Mouse (Mus musculus) embryonic facial prominence, embryonic 10.5 days (tissue): ENCODE results near the gene Slc25a48. TPM values are rescaled to one million over a fixed set of nuclear protein-coding genes. Genes with fewer than 3 reads are reported as not detected.

Experiments used
- DNase-seq: peaks from one replicate; pipeline ENCODE4 v3.0.0-alpha.2; 2017; ENCODE audit warnings: low spot score
- H3K27ac ChIP-seq: fragments of 300-500 bp; sonication (generic); replicated peaks from 2 replicates; pipeline ENCODE4 v1.5.1; 2016; ENCODE audit warnings: mild to moderate bottlenecking
- H3K27me3 ChIP-seq: fragments of 300-500 bp; sonication (generic); replicated peaks from 2 replicates; pipeline ENCODE4 v1.6.1; 2016; ENCODE audit warnings: low read depth, mild to moderate bottlenecking; ENCODE audit not compliant: poor library complexity, severe bottlenecking
- H3K36me3 ChIP-seq: fragments of 300-500 bp; sonication (generic); replicated peaks from 2 replicates; pipeline ENCODE4 v1.6.1; 2016; ENCODE audit warnings: mild to moderate bottlenecking, moderate library complexity
- H3K4me1 ChIP-seq: fragments of 300-500 bp; sonication (generic); 2 replicates; pipeline ENCODE4 v1.6.1; 2016
- H3K4me3 ChIP-seq: fragments of 300-500 bp; sonication (generic); 2 replicates; pipeline ENCODE4 v1.5.1; 2016; ENCODE audit warnings: mild to moderate bottlenecking, moderate library complexity
- H3K9me3 ChIP-seq: fragments of 300-500 bp; sonication (generic); 2 replicates; pipeline ENCODE4 v1.6.1; 2016; ENCODE audit warnings: mild to moderate bottlenecking
- WGBS: fragments of 180-500 bp; shearing (Covaris S2); methylation state at CpG from one replicate; pipeline ENCODE4 v1.1.7; 2016; 5-methylcytosine and 5-hydroxymethylcytosine counted together
- polyA plus RNA-seq: library from polyadenylated mRNA; unstranded; fragments of >200 nt; fragmentation: Nextera tagmentation; extraction: Ambion mirVana; gene quantifications from 2 replicates; pipeline ENCODE4 v1.2.1, GENCODE M21; 2016

Gene Slc25a48
- polyA plus RNA-seq = not detected in 2 replicates

GRCm38 (mm10) chr13:56438211-56439075 lies at the start of gene Slc25a48:
Gene Slc25a48, plus strand, starts transcription at chr13:56438355.
- H3K27me3 ChIP-seq = peaks cover 76% of the 10 kb centered on the region
- peak within 1 kb of the TSS; percentile 55 for H3K4me3 ChIP-seq
- no peaks in the 10 kb centered on the region for H3K9me3 ChIP-seq
- DNase-seq = peak; percentile 65
- no peaks in the 10 kb centered on the region for H3K36me3 ChIP-seq
- 3% methylated on average over 51 of the region's 51 CpGs for WGBS
- no peak within 1 kb of the TSS for H3K27ac ChIP-seq
- H3K4me1 ChIP-seq = peaks cover 32% of the 10 kb centered on the region

- DNase-seq = no peak
- H3K27ac ChIP-seq = no peak overlapping the region
- no peak overlapping the region for H3K4me3 ChIP-seq
- H3K4me1 ChIP-seq = peaks cover 18% of the 10 kb centered on the region
- H3K9me3 ChIP-seq = no peaks in the 10 kb centered on the region
- no peaks in the 10 kb centered on the region for H3K36me3 ChIP-seq
- H3K27me3 ChIP-seq = no peaks in the 10 kb centered on the region
- WGBS = 46% methylated on average over 5 of the region's 5 CpGs
Observed at GRCm38 (mm10) chr13:56397572-56397971, 40.6 kb upstream of the Slc25a48 start.

GRCm38 (mm10) chr13:56401186-56401585 lies 37.0 kb upstream of the Slc25a48 start:
- Histone ChIP-seq H3K4me3 (no peak overlapping the region), H3K36me3 (no peaks in the 10 kb centered on the region), H3K9me3 (no peaks in the 10 kb centered on the region), H3K4me1 (peaks cover 29% of the 10 kb centered on the region), H3K27me3 (0 out of 2 replicates have a peak, but pooled peaks cover 4% of the 10 kb centered on the region), H3K27ac (no peak overlapping the region)
- DNase-seq = no peak
- WGBS = 56% methylated on average over 4 of the region's 4 CpGs

- Histone ChIP-seq H3K4me3 (no peak overlapping the region), H3K9me3 (no peaks in the 10 kb centered on the region), H3K4me1 (peaks cover 19% of the 10 kb centered on the region), H3K27ac (no peak overlapping the region), H3K27me3 (0 out of 2 replicates have a peak, but pooled peaks cover 4% of the 10 kb centered on the region), H3K36me3 (no peaks in the 10 kb centered on the region)
- 71% methylated on average over 8 of the region's 8 CpGs for WGBS
- DNase-seq = peak; percentile 25
Observed at GRCm38 (mm10) chr13:56403381-56404086, 34.6 kb upstream of the Slc25a48 start.

GRCm38 (mm10) chr13:56404511-56405140 lies 33.5 kb upstream of the Slc25a48 start:
- no peak overlapping the region for H3K4me3 ChIP-seq
- WGBS = 76% methylated on average over 6 of the region's 6 CpGs
- no peak overlapping the region for H3K27ac ChIP-seq
- H3K9me3 ChIP-seq = no peaks in the 10 kb centered on the region
- no peaks in the 10 kb centered on the region for H3K36me3 ChIP-seq
- 0 out of 2 replicates have a peak, but pooled peaks cover 4% of the 10 kb centered on the region for H3K27me3 ChIP-seq
- peaks cover 22% of the 10 kb centered on the region for H3K4me1 ChIP-seq
- DNase-seq = no peak

GRCm38 (mm10) chr13:56412286-56412873 lies 25.8 kb upstream of the Slc25a48 start:
- 90% methylated on average over 9 of the region's 9 CpGs for WGBS
- H3K4me1 ChIP-seq = 0 out of 2 replicates have a peak, but pooled peaks cover 3% of the 10 kb centered on the region
- H3K9me3 ChIP-seq = peaks cover 7% of the 10 kb centered on the region; the same call in 1 of the 2 replicates

GRCm38 (mm10) chr13:56418685-56419483 lies 19.3 kb upstream of the Slc25a48 start:
- H3K36me3 ChIP-seq = no peaks in the 10 kb centered on the region
- no peak overlapping the region for H3K4me3 ChIP-seq
- H3K27me3 ChIP-seq = peaks cover 19% of the 10 kb centered on the region
- H3K4me1 ChIP-seq = peaks cover 27% of the 10 kb centered on the region
- peak overlapping the region; percentile 57; the same call in 1 of the 2 replicates for H3K27ac ChIP-seq
- DNase-seq = peak; percentile 32
- WGBS = 27% methylated on average over 13 of the region's 13 CpGs
- peaks cover 4% of the 10 kb centered on the region; the same call in 1 of the 2 replicates for H3K9me3 ChIP-seq

More at GRCm38 (mm10) chr13:56412286-56412873, 25.8 kb upstream of the Slc25a48 start:
- Histone ChIP-seq H3K27me3 (no peaks in the 10 kb centered on the region), H3K4me3 (no peak overlapping the region), H3K36me3 (no peaks in the 10 kb centered on the region), H3K27ac (no peak overlapping the region)
- DNase-seq = no peak

GRCm38 (mm10) chr13:56419538-56419937 lies 18.6 kb upstream of the Slc25a48 start:
- H3K4me1 ChIP-seq = peaks cover 27% of the 10 kb centered on the region
- DNase-seq = no peak
- 81% methylated on average over 6 of the region's 6 CpGs for WGBS
- H3K4me3 ChIP-seq = no peak overlapping the region
- no peaks in the 10 kb centered on the region for H3K9me3 ChIP-seq
- H3K27ac ChIP-seq = 0 out of 2 replicates have a peak overlapping the region, but pooled peaks have one; percentile 14
- H3K27me3 ChIP-seq = peaks cover 19% of the 10 kb centered on the region
- H3K36me3 ChIP-seq = no peaks in the 10 kb centered on the region

- Histone ChIP-seq H3K9me3 (no peaks in the 10 kb centered on the region), H3K36me3 (no peaks in the 10 kb centered on the region), H3K4me3 (0 out of 2 replicates have a peak overlapping the region, but pooled peaks have one; percentile 15), H3K4me1 (peaks cover 27% of the 10 kb centered on the region), H3K27ac (peak overlapping the region; percentile 62), H3K27me3 (peaks cover 31% of the 10 kb centered on the region)
- DNase-seq = peak; percentile 79
- 26% methylated on average over 16 of the region's 16 CpGs for WGBS
Observed at GRCm38 (mm10) chr13:56422072-56422723, 16.0 kb upstream of the Slc25a48 start.

- Histone ChIP-seq H3K27me3 (peaks cover 61% of the 10 kb centered on the region), H3K36me3 (no peaks in the 10 kb centered on the region), H3K27ac (no peak overlapping the region), H3K9me3 (no peaks in the 10 kb centered on the region), H3K4me3 (no peak overlapping the region), H3K4me1 (peaks cover 21% of the 10 kb centered on the region)
- 83% methylated on average over 7 of the region's 7 CpGs for WGBS
- DNase-seq = no peak
Observed at GRCm38 (mm10) chr13:56425931-56426330, 12.2 kb upstream of the Slc25a48 start.

GRCm38 (mm10) chr13:56426365-56426764 lies 11.8 kb upstream of the Slc25a48 start, which contains the start of gene Gm3045:
Gene Gm3045, plus strand, starts transcription at chr13:56426594.
- Histone ChIP-seq H3K27me3 (peaks cover 62% of the 10 kb centered on the region), H3K4me3 (no peak within 1 kb of the TSS)
- WGBS = 77% methylated on average over 4 of the region's 4 CpGs

More at GRCm38 (mm10) chr13:56426365-56426764, 11.8 kb upstream of the Slc25a48 start, which contains the start of gene Gm3045:
- no peak for DNase-seq
- H3K9me3 ChIP-seq = no peaks in the 10 kb centered on the region
- H3K4me1 ChIP-seq = peaks cover 21% of the 10 kb centered on the region
- H3K36me3 ChIP-seq = no peaks in the 10 kb centered on the region
- H3K27ac ChIP-seq = no peak within 1 kb of the TSS
